Comparison of ENCODE assay signal across 8 mouse cellular contexts in genomic region chr4:141537706-141538407, GRCm38 (mm10). TPM values are rescaled to one million over a fixed set of nuclear protein-coding genes. Genes with fewer than 3 reads are reported as not detected.
DNase-seq lines count a peak whose midpoint lies in the region; ATAC-seq lines count a peak whose summit lies in the region.

No protein-coding gene starts in this region.

- DNase-seq in ovary, postnatal 10 days (ENCODE audit: low spot score) = peak; percentile 19
- no peak for DNase-seq in ovary, adult 18-20 months (ENCODE audit: low spot score)
- DNase-seq in c-Kit-negative CD71-positive TER-119-positive erythroid progenitor cells, embryonic 14.5 days (ENCODE audit: low read depth, low spot score) = peak; percentile 46
- peak; percentile 31 for DNase-seq in forebrain, embryonic 14.5 days (ENCODE audit: low spot score)
- DNase-seq in liver, embryonic 13.5 days = peak; percentile 34
- DNase-seq in thymus, postnatal 4 days = peak; percentile 82

- no peaks in the 10 kb centered on the region for H3K27me3 ChIP-seq in forebrain, embryonic 14.5 days (replicated peaks; ENCODE audit: control insufficient read depth, insufficient read depth, low read length)
- H3K27me3 ChIP-seq in hindbrain, embryonic 15.5 days = no peaks in the 10 kb centered on the region
- no peaks in the 10 kb centered on the region for H3K27me3 ChIP-seq in liver, embryonic 13.5 days
- H3K27me3 ChIP-seq in neural tube, embryonic 14.5 days (ENCODE audit: control insufficient read depth, insufficient read depth, low read length) = no peaks in the 10 kb centered on the region

- H3K4me2 ChIP-seq in forebrain, embryonic 14.5 days (ENCODE audit: low read length) = peak overlapping the region; percentile 92
- H3K4me2 ChIP-seq in hindbrain, embryonic 15.5 days = peak overlapping the region; percentile 72
- peak overlapping the region; percentile 98 for H3K4me2 ChIP-seq in liver, embryonic 13.5 days
- H3K4me2 ChIP-seq in neural tube, embryonic 14.5 days (ENCODE audit: low read depth, low read length) = peak overlapping the region; percentile 66

- H3K4me3 ChIP-seq in forebrain, embryonic 14.5 days (ENCODE audit: low read depth, low read length) = peak overlapping the region; percentile 84
- H3K4me3 ChIP-seq in hindbrain, embryonic 15.5 days = peak overlapping the region; percentile 94
- peak overlapping the region; percentile 94 for H3K4me3 ChIP-seq in liver, embryonic 13.5 days (replicated peaks)
- H3K4me3 ChIP-seq in neural tube, embryonic 14.5 days (ENCODE audit: low read depth, low read length) = peak overlapping the region; percentile 94

- H3K9me3 ChIP-seq in forebrain, embryonic 14.5 days (replicated peaks; ENCODE audit: control insufficient read depth, low read length) = no peaks in the 10 kb centered on the region
- no peaks in the 10 kb centered on the region for H3K9me3 ChIP-seq in hindbrain, embryonic 15.5 days
- H3K9me3 ChIP-seq in liver, embryonic 13.5 days (replicated peaks) = no peaks in the 10 kb centered on the region
- H3K9me3 ChIP-seq in neural tube, embryonic 14.5 days (ENCODE audit: control insufficient read depth, low read length) = no peaks in the 10 kb centered on the region

- peak overlapping the region; percentile 97 for H3K27ac ChIP-seq in forebrain, embryonic 14.5 days (ENCODE audit: low read depth, low read length)
- peak overlapping the region; percentile 89 for H3K27ac ChIP-seq in hindbrain, embryonic 15.5 days (replicated peaks)
- peak overlapping the region; percentile 96 for H3K27ac ChIP-seq in liver, embryonic 13.5 days
- H3K27ac ChIP-seq in neural tube, embryonic 14.5 days (ENCODE audit: low read depth, low read length) = peak overlapping the region; percentile 96

- peaks cover 17% of the 10 kb centered on the region for H3K4me1 ChIP-seq in forebrain, embryonic 14.5 days (ENCODE audit: control insufficient read depth, insufficient read depth, low read length)
- H3K4me1 ChIP-seq in hindbrain, embryonic 15.5 days (replicated peaks) = peaks cover 40% of the 10 kb centered on the region
- H3K4me1 ChIP-seq in liver, embryonic 13.5 days (replicated peaks) = peaks cover 63% of the 10 kb centered on the region
- H3K4me1 ChIP-seq in neural tube, embryonic 14.5 days (ENCODE audit: control insufficient read depth, insufficient read depth, low read length) = peaks cover 19% of the 10 kb centered on the region

- no peak; the same call in 1 of the 2 replicates for ATAC-seq in forebrain, embryonic 14.5 days
- peak; percentile 2 for ATAC-seq in hindbrain, embryonic 15.5 days (ENCODE audit: low FRiP score, low read depth)
- peak; percentile 15 for ATAC-seq in liver, embryonic 13.5 days (ENCODE audit: low read depth)
- no peak; the same call in 1 of the 2 replicates for ATAC-seq in neural tube, embryonic 14.5 days (ENCODE audit: low read depth)

- peak overlapping the region; percentile 92 for H3K9ac ChIP-seq in forebrain, embryonic 14.5 days (ENCODE audit: low read length)
- H3K9ac ChIP-seq in hindbrain, embryonic 15.5 days = peak overlapping the region; percentile 97
- peak overlapping the region; percentile 95 for H3K9ac ChIP-seq in liver, embryonic 13.5 days
- peak overlapping the region; percentile 94 for H3K9ac ChIP-seq in neural tube, embryonic 14.5 days (replicated peaks; ENCODE audit: low read depth, low read length)

- H3K36me3 ChIP-seq in forebrain, embryonic 14.5 days (ENCODE audit: control insufficient read depth, insufficient read depth, low read length) = no peaks in the 10 kb centered on the region
- H3K36me3 ChIP-seq in hindbrain, embryonic 15.5 days = no peaks in the 10 kb centered on the region
- no peaks in the 10 kb centered on the region for H3K36me3 ChIP-seq in liver, embryonic 13.5 days
- no peaks in the 10 kb centered on the region for H3K36me3 ChIP-seq in neural tube, embryonic 14.5 days (ENCODE audit: control insufficient read depth, insufficient read depth, low read length)

- under 1% methylated on average over 90 of the region's 101 CpGs for WGBS in forebrain, embryonic 14.5 days
- under 1% methylated on average over 82 of the region's 101 CpGs for WGBS in hindbrain, embryonic 15.5 days
- WGBS in liver, embryonic 13.5 days (ENCODE audit: insufficient replicate concordance) = under 1% methylated on average over 93 of the region's 101 CpGs
- under 1% methylated on average over 72 of the region's 101 CpGs for WGBS in neural tube, embryonic 14.5 days

RNA-seq across cellular contexts. Expression of gene Spen, which starts 0.5 kb away (rescaled TPM):
- polyA plus RNA-seq in forebrain, embryonic 14.5 days (2014; fragmentation: Nextera tagmentation; extraction: Ambion mirVana) = 10.7 and 14.0 TPM in 2 replicates
- 15.3 and 17.1 TPM in 2 replicates for polyA plus RNA-seq in hindbrain, embryonic 15.5 days (2015; fragmentation: Nextera tagmentation; extraction: Ambion mirVana)
- polyA plus RNA-seq in liver, embryonic 13.5 days (2015; fragmentation: Nextera tagmentation; extraction: Ambion mirVana) = 4.2 and 4.8 TPM in 2 replicates
- polyA plus RNA-seq in neural tube, embryonic 14.5 days (2014; fragmentation: Nextera tagmentation; extraction: Ambion mirVana) = 21.7 and 23.9 TPM in 2 replicates

Comparison
In these comparisons a context has a peak if more than half of its experiments do, and no peak if none do; other contexts are left out.
1. ATAC-seq: peak in hindbrain, embryonic 15.5 days (single experiment) and liver, embryonic 13.5 days (single experiment); none in forebrain, embryonic 14.5 days (single experiment) and neural tube, embryonic 14.5 days (single experiment).
2. Peak in every context shown above with its lines, with median percentiles within 50 percentile points of each other: H3K27ac ChIP-seq, H3K4me2 ChIP-seq, H3K4me3 ChIP-seq and H3K9ac ChIP-seq.